Mouse (Mus musculus) small intestine, adult 2 months (tissue): Measurements from ENCODE around the gene Stub1.

ENCODE experiments used
- CTCF ChIP-seq: fragments of 200-500 bp; IDR thresholded peaks from 2 replicates; pipeline ENCODE4 v1.5.1; 2012; ENCODE audit warnings: low read depth, mild to moderate bottlenecking, control low read depth, inconsistent platforms, low read length, moderate library complexity, mixed read lengths; ENCODE audit not compliant: insufficient replicate concordance, insufficient read length; ENCODE audit errors: extremely low read depth
- POLR2A ChIP-seq: fragments of 200-500 bp; IDR thresholded peaks from 2 replicates; pipeline ENCODE4 v1.6.1; 2012; ENCODE audit warnings: low read depth, mild to moderate bottlenecking, control low read depth, inconsistent platforms, low read length, moderate library complexity

DNA sequence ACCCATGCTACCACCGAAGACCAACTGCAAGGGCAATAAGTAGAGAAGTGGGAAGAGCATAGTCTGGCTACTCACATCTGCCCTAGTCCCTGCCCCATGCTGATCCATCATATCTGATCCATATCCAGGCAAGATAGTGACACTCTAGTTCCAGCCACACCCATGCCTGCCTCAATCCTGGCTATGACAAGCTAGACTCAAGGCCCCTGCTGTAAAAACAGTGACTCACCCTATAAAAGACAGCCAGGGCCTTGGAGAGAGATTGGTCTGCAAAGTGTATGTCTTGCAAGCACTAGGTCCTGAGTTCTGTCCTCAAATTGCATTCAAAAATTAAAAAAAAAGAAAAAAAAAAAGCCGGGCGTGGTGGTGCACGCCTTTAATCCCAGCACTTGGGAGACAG lies 26.7 kb downstream of the Stub1 start:
- TF ChIP-seq POLR2A, result no peak
- no peak for TF ChIP-seq CTCF
